Mouse (Mus musculus): ENCODE measurements around the gene Hopx. TPM values are rescaled to one million over a fixed set of nuclear protein-coding genes. Genes with fewer than 3 reads are reported as not detected.

Hopx gene
- total RNA-seq, 4 experiments from 2014 or later, result 67.3 to 87.2 (median 72.1) TPM

- no peak for DNase-seq (ENCODE audit: low spot score in 2 of 2)
These were observed 17.7 kb upstream of the Hopx start for GRCm38 (mm10) chr5:77132457-77133135.

GRCm38 (mm10) chr5:77131879-77132278, 17.0 kb upstream of the Hopx start:
- no peak for DNase-seq (ENCODE audit: low spot score in 2 of 2)

- no peak for DNase-seq (ENCODE audit: low spot score in 2 of 2)
These were observed 15.5 kb upstream of the Hopx start for GRCm38 (mm10) chr5:77130310-77131020.

- DNase-seq (ENCODE audit: low spot score in 2 of 2), result no peak
These were observed 15.0 kb upstream of the Hopx start for GRCm38 (mm10) chr5:77129907-77130306.

DNA sequence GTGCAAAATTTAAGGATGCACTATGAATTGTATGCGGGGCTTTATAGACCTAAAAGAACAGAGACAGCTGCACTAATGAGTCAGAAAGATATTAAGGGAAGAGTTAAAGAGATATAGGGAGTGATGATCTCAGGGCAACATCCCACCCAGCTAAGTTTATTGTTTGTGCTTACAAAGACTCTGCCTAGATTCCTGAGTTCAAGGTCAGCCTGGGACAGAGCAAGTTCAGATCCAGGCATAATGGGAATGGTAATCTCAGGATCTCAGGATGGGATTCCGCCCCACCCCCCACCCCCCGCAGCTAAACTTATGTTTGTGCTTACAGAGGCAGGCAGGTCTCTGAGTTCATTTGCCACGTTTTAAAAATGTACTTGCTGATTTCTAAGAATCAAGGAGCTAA, 13.9 kb upstream of the Hopx start:
- DNase-seq (ENCODE audit: low spot score in 2 of 2), result no peak

- DNase-seq (ENCODE audit: low spot score in 2 of 2), result no peak
These were observed 11.6 kb upstream of the Hopx start for GRCm38 (mm10) chr5:77126415-77126968.

- DNase-seq (ENCODE audit: low spot score in 2 of 2), result peak in 1 of 2 experiments; percentile 32
These were observed 9.9 kb upstream of the Hopx start for GRCm38 (mm10) chr5:77124817-77125283.

DNA sequence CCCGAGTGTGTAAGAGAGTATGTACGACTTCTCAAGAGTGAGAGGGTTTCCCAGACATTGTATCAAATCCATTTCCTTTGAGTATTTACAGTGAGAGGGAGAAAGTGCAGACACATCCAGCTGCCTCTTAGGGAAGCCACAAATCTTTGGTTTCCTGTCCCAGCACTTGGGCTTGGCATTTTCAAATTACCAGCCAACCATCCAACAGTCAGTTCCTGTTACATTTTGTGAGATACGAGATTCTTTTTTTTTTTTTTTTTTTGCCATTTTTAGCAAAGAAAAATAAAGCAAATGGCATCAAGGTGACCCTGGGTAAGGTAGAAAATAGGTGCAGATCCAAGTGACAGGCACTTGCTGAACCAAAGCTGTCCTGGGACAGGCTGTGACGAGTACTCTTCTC, 9.2 kb upstream of the Hopx start:
- no peak for DNase-seq (ENCODE audit: low spot score in 2 of 2)

DNA sequence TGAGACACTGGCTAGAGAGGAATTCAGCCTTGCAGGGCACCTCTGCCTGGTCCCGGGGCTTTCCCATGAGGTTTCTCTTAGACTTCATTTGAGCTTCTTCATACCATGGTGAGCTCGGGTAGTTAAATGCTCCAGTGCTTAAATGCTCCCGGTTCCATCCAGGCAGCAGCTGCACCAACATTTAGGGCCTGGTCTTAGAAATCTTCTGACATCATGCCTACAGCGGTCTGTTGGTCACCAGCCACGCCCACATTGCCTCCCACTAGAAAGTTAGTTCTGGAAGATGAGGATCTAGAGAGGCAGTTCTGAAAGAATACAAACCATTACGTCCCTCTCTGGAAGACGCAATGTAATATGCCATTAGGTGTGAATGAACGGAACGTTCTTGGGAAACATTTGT, 8.7 kb upstream of the Hopx start:
- DNase-seq (ENCODE audit: low spot score in 2 of 2), result no peak

GRCm38 (mm10) chr5:77122254-77123192, 7.6 kb upstream of the Hopx start:
- DNase-seq (ENCODE audit: low spot score in 2 of 2), result peak; percentile 48 to 73

- no peak for DNase-seq (ENCODE audit: low spot score in 2 of 2)
These were observed 5.8 kb upstream of the Hopx start for GRCm38 (mm10) chr5:77120701-77121100.

DNA sequence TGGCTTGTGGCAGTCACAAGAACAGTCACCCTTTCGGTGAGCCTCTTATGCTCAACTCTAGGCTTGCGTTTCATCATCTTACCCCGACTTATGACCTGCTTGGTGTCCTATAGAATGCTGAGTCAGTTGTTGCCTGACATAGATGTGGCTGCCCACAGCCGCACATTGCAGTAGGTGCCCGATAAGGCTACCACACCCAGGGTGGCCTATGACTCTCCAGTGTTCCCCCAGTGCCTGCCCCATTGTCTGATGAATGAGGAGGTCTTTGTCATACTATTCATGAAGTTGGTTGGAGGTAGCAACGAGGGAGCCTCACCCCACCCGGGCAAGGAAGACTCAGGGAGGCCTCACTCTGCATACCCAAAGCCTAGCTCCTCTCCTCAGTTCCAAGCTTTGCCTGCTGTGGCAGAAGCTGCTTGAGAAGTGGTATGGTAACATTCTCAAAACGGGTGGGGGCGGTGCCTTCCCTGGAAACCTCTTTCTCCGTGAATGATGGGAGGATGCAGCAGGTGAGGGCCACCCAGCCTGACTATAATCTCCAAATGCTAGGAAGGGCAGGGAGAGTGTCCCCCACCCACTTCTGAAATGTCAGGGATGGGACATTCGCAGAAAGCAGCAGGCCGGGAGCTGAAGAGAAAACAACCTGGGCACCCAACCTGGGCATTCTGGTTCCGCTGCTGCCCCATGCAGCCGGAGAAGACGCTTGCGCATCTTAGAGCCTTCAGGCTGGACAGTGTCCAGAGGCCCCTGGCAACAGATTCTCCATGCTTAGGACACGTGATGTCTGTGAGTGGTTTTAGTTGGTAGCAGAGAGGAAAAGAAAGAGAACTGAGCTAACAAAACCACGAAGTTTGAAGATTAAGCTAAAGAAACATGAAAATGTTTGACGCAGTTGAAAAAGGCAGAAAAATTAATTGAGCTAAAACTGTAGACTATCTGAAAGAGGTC, 4.8 kb upstream of the Hopx start:
- no peak for DNase-seq (ENCODE audit: low spot score in 2 of 2)

DNA sequence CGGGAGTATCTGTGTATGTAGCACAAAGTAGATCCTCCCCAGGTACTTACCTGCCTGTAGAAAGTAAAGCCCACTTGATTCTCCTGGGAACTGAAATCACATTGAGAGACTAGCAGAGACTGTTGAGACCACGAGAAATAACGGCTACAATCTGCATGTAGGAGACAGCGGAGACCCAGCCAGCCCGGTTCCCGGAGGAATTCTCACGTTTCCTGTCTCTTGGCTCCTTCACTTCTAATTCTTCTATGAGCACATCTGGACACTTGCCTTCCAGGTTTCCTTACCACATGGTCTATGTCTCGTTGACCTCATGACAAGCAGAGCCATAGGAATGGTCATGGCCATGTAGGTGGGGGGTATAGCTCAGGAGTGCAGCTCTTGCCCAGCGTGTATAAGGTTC, 811 bp upstream of the Hopx start:
- no peak for DNase-seq (ENCODE audit: low spot score in 2 of 2)

- no peak for DNase-seq (ENCODE audit: low spot score in 2 of 2)
These were observed 1.1 kb downstream of the Hopx start for GRCm38 (mm10) chr5:77113773-77114172.

- no peak for DNase-seq (ENCODE audit: low spot score in 2 of 2)
These were observed 2.9 kb downstream of the Hopx start for GRCm38 (mm10) chr5:77112066-77112465.

- DNase-seq (ENCODE audit: low spot score in 2 of 2), result no peak
These were observed 5.1 kb downstream of the Hopx start for GRCm38 (mm10) chr5:77109814-77110213.

DNA sequence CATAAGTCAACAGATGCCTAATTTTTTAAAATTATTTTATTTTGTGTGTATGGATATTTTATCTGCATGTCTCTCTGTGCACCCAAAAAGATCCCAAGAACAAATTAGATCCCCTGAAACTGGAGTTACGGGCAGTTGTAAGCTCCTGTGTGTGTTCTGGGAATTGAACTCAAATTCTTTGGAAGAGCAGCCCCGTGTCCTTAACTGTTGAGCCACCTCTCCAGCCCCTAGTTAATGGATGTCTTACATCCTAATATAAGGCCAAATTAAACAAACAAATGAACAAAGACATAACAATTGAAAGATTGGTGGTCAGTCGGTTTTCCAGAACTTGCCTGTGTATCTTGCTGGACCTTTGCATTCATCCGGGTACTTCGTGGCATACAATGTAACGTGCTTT, 6.1 kb downstream of the Hopx start:
- no peak for DNase-seq (ENCODE audit: low spot score in 2 of 2)

GRCm38 (mm10) chr5:77107146-77107822, 7.6 kb downstream of the Hopx start:
- no peak for DNase-seq (ENCODE audit: low spot score in 2 of 2)

- DNase-seq (ENCODE audit: low spot score in 2 of 2), result no peak
These were observed 12.2 kb downstream of the Hopx start for GRCm38 (mm10) chr5:77102522-77103365.

Measured in layer of hippocampus, adult 8-10 months (tissue).